Mouse (Mus musculus) cerebellum, adult 11 months (tissue): ENCODE results near the gene Ace2.

Experiments
- DNase-seq: peaks from one replicate; pipeline ENCODE4 v3.0.0; 2022

The Ace2 gene

GRCm38 (mm10) chrX:164139032-164139431, at the start of gene Ace2:
Gene Ace2, plus strand, starts transcription at chrX:164139332.
- DNase-seq: no peak

GRCm38 (mm10) chrX:164089916-164090315, 49.2 kb upstream of the Ace2 start:
- DNase-seq: no peak

- DNase-seq: no peak
Observed at GRCm38 (mm10) chrX:164092300-164093169, 46.6 kb upstream of the Ace2 start.

GRCm38 (mm10) chrX:164093435-164093834, 45.7 kb upstream of the Ace2 start:
- DNase-seq: no peak

GRCm38 (mm10) chrX:164095838-164096237, 43.3 kb upstream of the Ace2 start:
- DNase-seq: no peak

- DNase-seq: no peak
Observed at GRCm38 (mm10) chrX:164101483-164101882, 37.6 kb upstream of the Ace2 start.

GRCm38 (mm10) chrX:164102198-164102597, 36.9 kb upstream of the Ace2 start:
- DNase-seq: no peak

- DNase-seq: no peak
Observed at GRCm38 (mm10) chrX:164102656-164103055, 36.5 kb upstream of the Ace2 start.

GRCm38 (mm10) chrX:164111146-164111545, 28.0 kb upstream of the Ace2 start:
- DNase-seq: no peak

GRCm38 (mm10) chrX:164113744-164114143, 25.4 kb upstream of the Ace2 start:
- DNase-seq: no peak

- no peak for DNase-seq
Observed at GRCm38 (mm10) chrX:164123942-164124341, 15.2 kb upstream of the Ace2 start.

- no peak for DNase-seq
Observed at GRCm38 (mm10) chrX:164133531-164133930, 5.6 kb upstream of the Ace2 start.

- DNase-seq: no peak
Observed at GRCm38 (mm10) chrX:164135304-164135818, 3.8 kb upstream of the Ace2 start.

- DNase-seq: no peak
Observed at GRCm38 (mm10) chrX:164145463-164146250, 6.5 kb downstream of the Ace2 start.

- DNase-seq: no peak
Observed at GRCm38 (mm10) chrX:164152703-164153102, 13.6 kb downstream of the Ace2 start.

- no peak for DNase-seq
Observed at GRCm38 (mm10) chrX:164153606-164154005, 14.5 kb downstream of the Ace2 start.

GRCm38 (mm10) chrX:164154594-164154993, 15.5 kb downstream of the Ace2 start:
- no peak for DNase-seq

- DNase-seq: no peak
Observed at GRCm38 (mm10) chrX:164164681-164165080, 25.5 kb downstream of the Ace2 start.

- DNase-seq: no peak
Observed at GRCm38 (mm10) chrX:164171034-164171433, 31.9 kb downstream of the Ace2 start.

- no peak for DNase-seq
Observed at GRCm38 (mm10) chrX:164173880-164174279, 34.7 kb downstream of the Ace2 start.

GRCm38 (mm10) chrX:164175311-164175710, 36.2 kb downstream of the Ace2 start:
- DNase-seq: no peak

- no peak for DNase-seq
Observed at GRCm38 (mm10) chrX:164175780-164176179, 36.6 kb downstream of the Ace2 start.

GRCm38 (mm10) chrX:164178856-164179255, 39.7 kb downstream of the Ace2 start:
- DNase-seq: no peak

- peak; percentile 18 for DNase-seq
Observed at GRCm38 (mm10) chrX:164179746-164180145, 40.6 kb downstream of the Ace2 start.
